Mouse (Mus musculus): ENCODE data around the gene Tex52.

Gene Tex52

GRCm38 (mm10) chr6:128381254-128381653, 6.0 kb downstream of the Tex52 start:
- DNase-seq, result no peak

- no peak for DNase-seq
These were observed 8.5 kb downstream of the Tex52 start for GRCm38 (mm10) chr6:128383752-128384151.

- no peak for DNase-seq
These were observed 9.8 kb downstream of the Tex52 start for GRCm38 (mm10) chr6:128385026-128385425.

- DNase-seq, result no peak
These were observed 13.9 kb downstream of the Tex52 start for GRCm38 (mm10) chr6:128389185-128389584.

GRCm38 (mm10) chr6:128390683-128391082, 15.4 kb downstream of the Tex52 start:
- no peak for DNase-seq

- DNase-seq, result no peak
These were observed 22.5 kb downstream of the Tex52 start for GRCm38 (mm10) chr6:128397574-128398261.

- DNase-seq, result no peak
These were observed 23.7 kb downstream of the Tex52 start, which contains the start of gene Nrip2 for GRCm38 (mm10) chr6:128398996-128399395. TSS of gene Nrip2 (plus strand) at chr6:128399296.

GRCm38 (mm10) chr6:128399421-128400185, 24.3 kb downstream of the Tex52 start:
- DNase-seq, result no peak

- no peak for DNase-seq
These were observed 29.5 kb downstream of the Tex52 start for GRCm38 (mm10) chr6:128404708-128405107.

- no peak for DNase-seq
These were observed 33.4 kb downstream of the Tex52 start for GRCm38 (mm10) chr6:128408544-128409125.

- no peak for DNase-seq
These were observed 35.0 kb downstream of the Tex52 start for GRCm38 (mm10) chr6:128410305-128410704.

- DNase-seq, result peak; percentile 79
These were observed 35.9 kb downstream of the Tex52 start for GRCm38 (mm10) chr6:128411115-128411514.

GRCm38 (mm10) chr6:128416169-128416568, 40.9 kb downstream of the Tex52 start:
- no peak for DNase-seq

- DNase-seq, result no peak
These were observed 42.8 kb downstream of the Tex52 start for GRCm38 (mm10) chr6:128418076-128418475.

- no peak for DNase-seq
These were observed 45.8 kb downstream of the Tex52 start for GRCm38 (mm10) chr6:128421036-128421435.

- no peak for DNase-seq
These were observed 46.2 kb downstream of the Tex52 start for GRCm38 (mm10) chr6:128421480-128421879.

- DNase-seq, result no peak
These were observed 48.4 kb downstream of the Tex52 start for GRCm38 (mm10) chr6:128423496-128424268.

- peak; percentile 95 for DNase-seq
These were observed 49.2 kb downstream of the Tex52 start, which contains the start of gene Itfg2 for GRCm38 (mm10) chr6:128424269-128425019. TSS of gene Itfg2 (minus strand) at chr6:128424931.

GRCm38 (mm10) chr6:128425046-128425445, 49.8 kb downstream of the Tex52 start:
- DNase-seq, result no peak

GRCm38 (mm10) chr6:128427571-128427970, 52.3 kb downstream of the Tex52 start:
- DNase-seq, result no peak

GRCm38 (mm10) chr6:128429300-128429699, 54.0 kb downstream of the Tex52 start:
- no peak for DNase-seq

GRCm38 (mm10) chr6:128429826-128430225, 54.6 kb downstream of the Tex52 start:
- no peak for DNase-seq
